Mouse (Mus musculus): ENCODE measurements at regions not wholly inside any gene's neighbourhood (a gene's known extent, or its start where the extent isn't known, plus 50 kb on each side); places are given as distances from the start of the nearest gene placed in this dataset.

DNA sequence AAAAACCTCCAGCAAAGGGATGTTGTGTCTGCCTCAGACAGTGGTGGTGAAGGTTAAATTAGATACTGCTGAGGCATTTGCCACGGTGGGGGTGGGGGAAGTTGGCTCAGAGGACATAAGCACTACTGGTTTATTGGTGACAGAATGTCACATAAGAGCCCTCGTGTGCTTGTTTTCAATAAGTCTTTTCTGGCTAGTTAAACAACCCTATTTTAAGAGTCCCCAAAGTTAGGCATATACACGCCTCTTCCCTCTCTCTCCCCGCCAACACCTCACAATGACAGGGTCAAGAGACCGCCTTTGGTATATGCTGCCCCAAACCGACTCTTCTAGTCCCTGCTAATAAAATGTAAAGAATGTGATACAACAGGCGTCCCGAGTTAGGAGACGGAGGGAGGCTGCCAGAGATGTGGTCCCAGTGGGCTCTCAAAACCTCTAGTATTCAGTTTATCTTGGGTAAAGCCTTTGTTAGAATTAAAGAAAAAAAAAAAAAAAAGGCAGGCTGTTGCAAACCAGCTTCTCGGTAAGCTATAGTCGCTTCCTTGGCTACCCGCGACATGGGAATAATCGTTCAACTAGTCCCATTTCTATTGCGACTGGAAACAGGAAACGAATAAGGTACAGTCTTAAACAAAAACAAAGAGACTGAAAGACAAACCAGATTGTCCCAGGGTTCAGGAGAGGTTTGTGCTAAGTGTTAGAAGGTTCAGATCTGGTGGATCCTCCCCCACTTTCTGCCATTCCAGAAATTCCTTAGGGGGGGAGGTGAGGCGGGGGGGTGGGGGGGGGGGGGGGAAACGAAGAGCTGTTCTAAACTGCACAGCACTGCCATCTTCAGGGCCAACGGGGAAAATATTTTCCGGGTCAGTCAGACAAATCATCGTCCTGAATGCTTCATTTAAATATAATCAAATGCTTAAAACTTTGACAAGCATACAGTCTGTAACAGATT is 176.5 kb upstream of the Tank start:
- TF ChIP-seq ZKSCAN1 (IDR thresholded peaks at IDR 0.05; ENCODE audit: borderline replicate concordance, low read depth, low read length) (no peak), USF2 (conservative IDR thresholded peaks at IDR 0.05; ENCODE audit: low read depth, low read length) (no peak), TCF12 (IDR thresholded peaks at IDR 0.05; ENCODE audit: low read depth, low read length) (no peak), CTCF (conservative IDR thresholded peaks at IDR 0.05 in 1 of 2, IDR thresholded peaks at IDR 0.05 in 1 of 2; ENCODE audit: low read depth in 2 of 2, low read length in 2 of 2) (peak; percentile 13 to 57; a peak in 2 of 4 replicates), MEF2A (IDR thresholded peaks at IDR 0.05; ENCODE audit: borderline replicate concordance, low read depth, low read length) (no peak)
